Mouse (Mus musculus): ENCODE measurements around the gene Piwil1. TPM values are rescaled to one million over a fixed set of nuclear protein-coding genes. Genes with fewer than 3 reads are reported as not detected.
"Not testable (repeated sequence)": the region's sequence is repeated elsewhere in the genome, so short reads cannot be mapped to it uniquely, and the experiment has no call there.

Gene Piwil1
- polyA plus RNA-seq, 1 experiment from 2014 or later, result not detected

- ATAC-seq, result no peak
- no peak overlapping the region for H3K27ac ChIP-seq
- H3K4me2 ChIP-seq (replicated peaks), result no peak overlapping the region
These were observed 12.8 kb downstream of the Piwil1 start for GRCm38 (mm10) chr5:128715171-128715570.

GRCm38 (mm10) chr5:128720461-128720860 lies 18.1 kb downstream of the Piwil1 start:
- WGBS, result 92% methylated on average over 11 of the region's 11 CpGs
- H3K27ac ChIP-seq; H3K36me3 ChIP-seq; H3K4me2 ChIP-seq (replicated peaks); ATAC-seq; H3K9ac ChIP-seq; H3K4me1 ChIP-seq (replicated peaks); H3K4me3 ChIP-seq (replicated peaks); H3K9me3 ChIP-seq; H3K27me3 ChIP-seq (replicated peaks): not testable (repeated sequence)

More at GRCm38 (mm10) chr5:128715171-128715570, 12.8 kb downstream of the Piwil1 start:
- Histone ChIP-seq H3K4me3 (replicated peaks) (no peak overlapping the region), H3K27me3 (replicated peaks) (no peaks in the 10 kb centered on the region), H3K36me3 (no peaks in the 10 kb centered on the region), H3K9ac (no peak overlapping the region), H3K4me1 (replicated peaks) (no peaks in the 10 kb centered on the region), H3K9me3 (no peaks in the 10 kb centered on the region)
- 76% methylated on average over 16 of the region's 16 CpGs for WGBS

GRCm38 (mm10) chr5:128729341-128729740 lies 27.0 kb downstream of the Piwil1 start:
- H3K27ac ChIP-seq, result no peak overlapping the region
- ATAC-seq, result no peak
- no peaks in the 10 kb centered on the region for H3K4me1 ChIP-seq (replicated peaks)
- no peaks in the 10 kb centered on the region for H3K36me3 ChIP-seq
- H3K9ac ChIP-seq, result no peak overlapping the region
- WGBS, result 75% methylated on average over 5 of the region's 5 CpGs
- no peaks in the 10 kb centered on the region for H3K27me3 ChIP-seq (replicated peaks)
- no peak overlapping the region for H3K4me3 ChIP-seq (replicated peaks)
- no peak overlapping the region for H3K4me2 ChIP-seq (replicated peaks)
- no peaks in the 10 kb centered on the region for H3K9me3 ChIP-seq

GRCm38 (mm10) chr5:128730634-128731033 lies 28.3 kb downstream of the Piwil1 start:
- Histone ChIP-seq H3K27me3 (replicated peaks) (no peaks in the 10 kb centered on the region), H3K36me3 (no peaks in the 10 kb centered on the region), H3K9me3 (no peaks in the 10 kb centered on the region), H3K4me3 (replicated peaks) (no peak overlapping the region), H3K9ac (no peak overlapping the region), H3K27ac (no peak overlapping the region), H3K4me1 (replicated peaks) (no peaks in the 10 kb centered on the region), H3K4me2 (replicated peaks) (no peak overlapping the region)
- ATAC-seq, result no peak
- 41% methylated on average over 5 of the region's 5 CpGs for WGBS

- H3K27me3 ChIP-seq (replicated peaks), result no peaks in the 10 kb centered on the region
- no peak overlapping the region for H3K27ac ChIP-seq
- ATAC-seq, result no peak
- H3K4me1 ChIP-seq (replicated peaks), result no peaks in the 10 kb centered on the region
- 63% methylated on average over 11 of the region's 11 CpGs for WGBS
- no peak overlapping the region for H3K4me3 ChIP-seq (replicated peaks)
- H3K9ac ChIP-seq, result no peak overlapping the region
- no peak overlapping the region for H3K4me2 ChIP-seq (replicated peaks)
- H3K36me3 ChIP-seq, result no peaks in the 10 kb centered on the region
- H3K9me3 ChIP-seq, result no peaks in the 10 kb centered on the region
These were observed 30.2 kb downstream of the Piwil1 start for GRCm38 (mm10) chr5:128732416-128733014.

GRCm38 (mm10) chr5:128733955-128734354 lies 31.6 kb downstream of the Piwil1 start:
- Histone ChIP-seq H3K27ac (no peak overlapping the region), H3K4me1 (replicated peaks) (no peaks in the 10 kb centered on the region), H3K4me2 (replicated peaks) (no peak overlapping the region), H3K36me3 (no peaks in the 10 kb centered on the region), H3K9me3 (no peaks in the 10 kb centered on the region), H3K9ac (no peak overlapping the region), H3K4me3 (replicated peaks) (no peak overlapping the region), H3K27me3 (replicated peaks) (no peaks in the 10 kb centered on the region)
- ATAC-seq, result no peak
- 5% methylated on average over 6 of the region's 6 CpGs for WGBS

- Histone ChIP-seq H3K9me3 (no peaks in the 10 kb centered on the region), H3K4me2 (replicated peaks) (no peak overlapping the region), H3K9ac (no peak overlapping the region), H3K27me3 (replicated peaks) (no peaks in the 10 kb centered on the region), H3K4me3 (replicated peaks) (no peak overlapping the region), H3K4me1 (replicated peaks) (no peaks in the 10 kb centered on the region), H3K27ac (no peak overlapping the region), H3K36me3 (no peaks in the 10 kb centered on the region)
- ATAC-seq, result no peak
- WGBS, result 74% methylated on average over 22 of the region's 22 CpGs
These were observed 33.6 kb downstream of the Piwil1 start for GRCm38 (mm10) chr5:128735921-128736320.

GRCm38 (mm10) chr5:128739168-128739837 lies 37.0 kb downstream of the Piwil1 start:
- Histone ChIP-seq H3K4me1 (replicated peaks) (no peaks in the 10 kb centered on the region), H3K4me2 (replicated peaks) (no peak overlapping the region), H3K9me3 (no peaks in the 10 kb centered on the region), H3K27ac (no peak overlapping the region), H3K9ac (no peak overlapping the region), H3K27me3 (replicated peaks) (no peaks in the 10 kb centered on the region), H3K36me3 (no peaks in the 10 kb centered on the region), H3K4me3 (replicated peaks) (no peak overlapping the region)
- 44% methylated on average over 16 of the region's 17 CpGs for WGBS
- ATAC-seq, result no peak

GRCm38 (mm10) chr5:128739838-128740171 lies 37.5 kb downstream of the Piwil1 start:
- Histone ChIP-seq H3K4me3 (replicated peaks) (no peak overlapping the region), H3K9ac (no peak overlapping the region), H3K27me3 (replicated peaks) (no peaks in the 10 kb centered on the region), H3K4me2 (replicated peaks) (no peak overlapping the region), H3K4me1 (replicated peaks) (no peaks in the 10 kb centered on the region), H3K27ac (no peak overlapping the region), H3K36me3 (no peaks in the 10 kb centered on the region), H3K9me3 (no peaks in the 10 kb centered on the region)
- 38% methylated on average over 8 of the region's 8 CpGs for WGBS
- no peak for ATAC-seq

- H3K27ac ChIP-seq, result no peak overlapping the region
- H3K4me1 ChIP-seq (replicated peaks), result no peaks in the 10 kb centered on the region
- H3K9ac ChIP-seq, result no peak overlapping the region
- H3K27me3 ChIP-seq (replicated peaks), result no peaks in the 10 kb centered on the region
- no peak overlapping the region for H3K4me2 ChIP-seq (replicated peaks)
- ATAC-seq, result no peak
- H3K9me3 ChIP-seq, result no peaks in the 10 kb centered on the region
- no peaks in the 10 kb centered on the region for H3K36me3 ChIP-seq
- 83% methylated on average over 6 of the region's 6 CpGs for WGBS
- no peak overlapping the region for H3K4me3 ChIP-seq (replicated peaks)
These were observed 42.0 kb downstream of the Piwil1 start for GRCm38 (mm10) chr5:128744351-128744750.

GRCm38 (mm10) chr5:128745206-128745605 lies 42.9 kb downstream of the Piwil1 start:
- no peak overlapping the region for H3K4me2 ChIP-seq (replicated peaks)
- H3K27ac ChIP-seq, result no peak overlapping the region
- ATAC-seq, result no peak
- WGBS, result 74% methylated on average over 9 of the region's 9 CpGs
- no peaks in the 10 kb centered on the region for H3K27me3 ChIP-seq (replicated peaks)
- no peak overlapping the region for H3K4me3 ChIP-seq (replicated peaks)
- no peaks in the 10 kb centered on the region for H3K9me3 ChIP-seq
- H3K9ac ChIP-seq, result no peak overlapping the region
- H3K36me3 ChIP-seq, result no peaks in the 10 kb centered on the region
- no peaks in the 10 kb centered on the region for H3K4me1 ChIP-seq (replicated peaks)

- 80% methylated on average over 8 of the region's 8 CpGs for WGBS
These were observed 43.9 kb downstream of the Piwil1 start for GRCm38 (mm10) chr5:128746261-128746660.

GRCm38 (mm10) chr5:128761118-128761517 lies 58.8 kb downstream of the Piwil1 start:
- H3K27me3 ChIP-seq (replicated peaks), result no peaks in the 10 kb centered on the region
- no peaks in the 10 kb centered on the region for H3K9me3 ChIP-seq
- H3K4me1 ChIP-seq (replicated peaks), result no peaks in the 10 kb centered on the region
- no peak overlapping the region for H3K27ac ChIP-seq
- H3K4me3 ChIP-seq (replicated peaks), result no peak overlapping the region
- H3K36me3 ChIP-seq, result no peaks in the 10 kb centered on the region
- no peak overlapping the region for H3K4me2 ChIP-seq (replicated peaks)
- no peak for ATAC-seq
- H3K9ac ChIP-seq, result no peak overlapping the region
- WGBS, result 37% methylated on average over 8 of the region's 8 CpGs

More at GRCm38 (mm10) chr5:128746261-128746660, 43.9 kb downstream of the Piwil1 start:
- Histone ChIP-seq H3K9ac (no peak overlapping the region), H3K4me3 (replicated peaks) (no peak overlapping the region), H3K27me3 (replicated peaks) (no peaks in the 10 kb centered on the region), H3K9me3 (no peaks in the 10 kb centered on the region), H3K4me2 (replicated peaks) (no peak overlapping the region), H3K36me3 (no peaks in the 10 kb centered on the region), H3K27ac (no peak overlapping the region), H3K4me1 (replicated peaks) (no peaks in the 10 kb centered on the region)
- ATAC-seq, result no peak
